Mouse (Mus musculus) cortical plate, adult 2 months (tissue): Measurements from ENCODE around the gene Erc2.

Source experiments
- CTCF ChIP-seq: fragments of 200-500 bp; IDR thresholded peaks from 2 replicates; pipeline ENCODE4 v1.5.1; 2011; ENCODE audit warnings: mild to moderate bottlenecking, control low read depth, low read length; ENCODE audit not compliant: insufficient read depth; ENCODE audit errors: extremely low read depth
- POLR2A ChIP-seq: fragments of 200-500 bp; IDR thresholded peaks from 2 replicates; pipeline ENCODE4 v1.6.1; 2011; ENCODE audit warnings: mild to moderate bottlenecking, low read length, control low read depth; ENCODE audit not compliant: insufficient read depth; ENCODE audit errors: extremely low read depth

- no peak for TF ChIP-seq CTCF
- TF ChIP-seq POLR2A: no peak
These were observed 797.0 kb downstream of the Erc2 start for GRCm38 (mm10) chr14:28419188-28419587.
